Mouse (Mus musculus) hematopoietic stem cell, adult 5-6 weeks (primary cell): Measurements from ENCODE around the gene Nrcam. TPM values are rescaled to one million over a fixed set of nuclear protein-coding genes. Genes with fewer than 3 reads are reported as not detected.

Source experiments
- ATAC-seq, 2 experiments: fragments of 125-278 bp in 1 of 2; replicated peaks in 1 of 2; 2 replicates each; pipeline ENCODE4 v1.8.0; 2016 to 2017; ENCODE audit warnings: inconsistent platforms in 2 of 2, mild to moderate bottlenecking in 2 of 2, moderate number of reproducible peaks in 2 of 2, low read depth in 1 of 2, moderate TSS enrichment in 1 of 2; ENCODE audit not compliant: low FRiP score in 2 of 2, poor library complexity in 2 of 2, severe bottlenecking in 2 of 2, insufficient read depth in 1 of 2, low TSS enrichment in 1 of 2
- total RNA-seq: library from RNA; stranded (forward); fragments of 172-1452, 232-1000 nt; gene quantifications from 2 replicates; pipeline ENCODE4 v1.2.3, GENCODE M21; 2017

Gene Nrcam
- total RNA-seq, 1 experiment from 2014 or later, result not detected

DNA sequence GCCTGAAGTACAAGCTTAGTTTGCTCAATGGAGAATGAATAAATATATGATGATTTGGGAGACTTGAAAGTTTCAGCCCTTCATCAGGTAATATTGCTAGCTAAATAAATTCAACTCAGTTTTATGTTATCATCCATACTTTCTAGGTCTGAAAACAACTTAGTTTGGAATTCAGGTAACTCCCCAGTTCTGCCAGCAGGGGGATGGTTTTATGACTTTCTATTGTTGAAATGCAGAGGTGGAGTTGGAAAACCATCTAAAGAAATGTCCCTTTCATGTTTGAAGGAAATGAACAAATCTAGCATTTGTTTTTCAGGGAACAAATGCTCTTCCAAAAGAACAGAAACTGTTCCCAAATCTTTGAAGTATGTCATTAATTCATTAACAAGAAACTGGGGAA is 146.7 kb downstream of the Nrcam start:
- ATAC-seq, result no peak

DNA sequence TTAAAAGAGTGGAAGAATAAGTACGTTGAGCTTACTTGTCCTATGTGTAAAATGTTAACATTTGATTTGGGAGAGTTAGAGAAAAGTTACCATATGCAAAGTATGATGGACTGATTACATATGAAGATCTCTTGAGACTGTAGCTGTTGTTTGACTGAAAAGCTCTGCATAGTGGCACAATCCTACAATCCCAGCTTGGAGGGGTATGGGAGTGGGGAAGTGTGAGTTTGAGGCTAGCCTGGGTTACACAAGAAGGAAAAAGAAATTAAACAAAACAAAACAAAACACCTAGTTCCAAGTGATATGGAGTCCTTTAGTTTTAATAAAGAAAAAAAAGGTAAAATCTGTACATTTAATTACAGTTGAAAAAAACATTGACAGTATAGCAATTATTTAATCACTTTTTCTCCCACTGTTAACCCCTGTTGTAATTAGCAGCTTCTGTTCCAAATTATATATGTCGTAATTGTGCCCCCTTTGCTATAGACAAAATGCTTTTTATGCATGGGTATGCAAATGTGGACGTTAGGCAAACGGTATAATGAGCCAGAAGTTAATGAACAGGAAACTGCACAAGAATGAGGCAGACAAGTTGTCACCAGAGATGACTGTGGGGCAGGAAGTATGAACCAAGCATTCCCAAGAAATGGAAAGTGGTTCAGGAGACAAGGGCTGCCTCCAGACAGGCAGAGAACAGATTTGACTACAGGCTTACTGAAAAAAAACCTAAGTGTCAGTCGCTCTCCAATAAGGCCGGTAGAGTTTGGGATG is 150.8 kb downstream of the Nrcam start:
- no peak for ATAC-seq

DNA sequence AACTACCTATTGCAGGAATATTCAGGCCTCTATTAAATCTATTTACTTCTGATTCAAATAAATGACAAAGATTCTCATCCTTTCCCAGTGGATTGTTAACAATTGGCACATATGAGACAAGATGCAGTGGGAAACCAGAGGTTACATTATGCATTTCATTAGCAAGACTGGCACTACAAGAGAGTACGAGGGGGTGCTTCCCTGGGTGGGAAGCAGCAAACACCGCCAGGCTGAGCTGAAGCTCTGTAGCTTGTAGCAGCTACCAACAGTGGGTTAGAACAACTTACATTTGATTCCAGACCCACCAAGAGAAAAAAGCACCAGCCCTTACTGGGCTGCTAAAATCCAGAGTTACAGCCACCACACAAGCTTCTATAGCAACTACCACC is 151.3 kb downstream of the Nrcam start:
- no peak for ATAC-seq

DNA sequence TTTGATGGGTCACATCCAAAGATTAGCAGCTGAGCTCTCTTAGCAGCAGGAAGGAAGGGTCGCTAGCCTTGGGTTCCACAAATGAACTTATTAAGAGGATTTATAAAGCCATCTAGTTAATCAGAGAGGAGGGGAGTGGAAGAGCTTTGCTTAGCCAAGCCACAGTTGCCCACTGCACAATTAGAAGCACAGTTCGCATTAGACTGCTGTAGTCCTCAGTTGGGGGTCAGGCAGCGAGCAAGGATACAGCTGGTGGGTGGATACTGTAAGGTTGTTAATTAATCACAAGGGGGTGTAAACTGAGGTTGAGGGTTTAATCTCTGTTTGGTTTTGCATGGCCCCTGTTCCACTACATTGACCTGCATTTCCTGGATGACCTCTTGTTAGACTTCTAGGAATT is 152.7 kb downstream of the Nrcam start:
- ATAC-seq, result no peak

DNA sequence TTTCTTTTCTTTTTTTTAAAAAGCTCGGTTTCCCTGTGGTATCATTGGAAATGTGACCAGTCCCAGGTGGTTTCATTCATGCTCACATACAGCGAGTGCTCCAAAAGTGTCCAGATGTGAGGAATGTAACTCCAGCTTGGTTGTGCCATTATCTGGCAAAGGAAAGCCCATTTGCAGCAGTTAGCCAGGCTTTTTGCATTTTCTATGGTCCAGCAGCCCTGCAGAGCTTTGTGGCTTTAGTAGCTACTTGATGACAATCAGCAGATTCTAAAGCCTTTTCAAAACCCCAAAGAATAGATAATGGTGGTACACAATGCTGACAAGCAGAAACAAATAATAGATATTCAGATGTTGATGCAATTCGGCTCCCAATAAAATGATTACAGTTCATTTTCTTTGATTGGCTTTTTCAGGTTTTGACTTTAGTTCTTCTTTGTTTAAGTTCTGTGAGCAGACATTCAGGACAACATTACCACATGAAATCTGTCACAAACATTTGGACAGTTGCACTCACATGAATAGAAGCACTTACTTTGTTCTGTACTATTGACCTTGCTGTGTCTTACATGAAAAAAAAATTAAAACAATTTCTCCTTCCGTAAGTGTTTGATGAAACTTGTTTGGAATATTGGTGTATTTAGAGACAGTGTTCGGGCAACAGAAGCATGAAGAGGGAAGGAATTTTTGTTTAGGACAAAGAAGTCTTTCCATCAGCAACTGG is 164.2 kb downstream of the Nrcam start:
- ATAC-seq, result no peak

DNA sequence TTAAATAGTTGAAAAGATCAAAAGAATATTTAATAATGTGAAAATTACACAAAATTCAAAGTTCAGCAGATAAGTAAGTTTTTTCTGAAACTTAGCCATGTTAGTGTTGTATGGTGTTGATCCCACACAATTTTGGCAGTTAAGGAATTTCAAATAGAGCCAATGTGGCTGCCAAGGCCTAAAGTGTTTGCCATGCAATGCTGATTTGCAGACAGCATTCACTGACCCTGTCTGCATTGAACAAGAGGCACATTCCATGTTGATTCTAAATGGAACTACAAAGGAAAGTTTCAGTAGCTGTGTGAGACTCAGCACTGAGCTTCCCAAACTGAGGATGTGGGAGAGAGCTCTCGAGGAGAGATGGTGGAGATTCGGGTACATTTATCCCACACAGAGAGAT is 169.1 kb downstream of the Nrcam start:
- ATAC-seq, result no peak

DNA sequence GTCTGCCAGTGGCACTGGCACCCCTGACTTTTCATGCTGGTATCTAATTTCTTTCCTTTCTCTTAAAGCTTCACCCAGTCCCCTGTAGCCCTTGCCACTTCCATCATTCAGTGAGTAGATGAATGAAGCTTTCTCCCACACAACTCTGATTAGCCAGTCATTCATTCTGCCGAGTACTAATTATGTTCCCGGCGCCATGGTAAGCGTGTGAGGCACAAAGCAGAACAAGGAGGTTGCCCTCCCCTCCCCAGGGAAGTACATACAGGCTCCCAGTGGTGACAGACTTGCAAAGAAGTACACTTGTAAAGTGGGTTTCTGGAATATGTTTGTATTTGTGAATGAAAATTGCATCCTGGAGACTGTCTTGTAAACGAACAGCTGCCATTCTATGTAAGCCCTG is 170.2 kb downstream of the Nrcam start:
- no peak for ATAC-seq

DNA sequence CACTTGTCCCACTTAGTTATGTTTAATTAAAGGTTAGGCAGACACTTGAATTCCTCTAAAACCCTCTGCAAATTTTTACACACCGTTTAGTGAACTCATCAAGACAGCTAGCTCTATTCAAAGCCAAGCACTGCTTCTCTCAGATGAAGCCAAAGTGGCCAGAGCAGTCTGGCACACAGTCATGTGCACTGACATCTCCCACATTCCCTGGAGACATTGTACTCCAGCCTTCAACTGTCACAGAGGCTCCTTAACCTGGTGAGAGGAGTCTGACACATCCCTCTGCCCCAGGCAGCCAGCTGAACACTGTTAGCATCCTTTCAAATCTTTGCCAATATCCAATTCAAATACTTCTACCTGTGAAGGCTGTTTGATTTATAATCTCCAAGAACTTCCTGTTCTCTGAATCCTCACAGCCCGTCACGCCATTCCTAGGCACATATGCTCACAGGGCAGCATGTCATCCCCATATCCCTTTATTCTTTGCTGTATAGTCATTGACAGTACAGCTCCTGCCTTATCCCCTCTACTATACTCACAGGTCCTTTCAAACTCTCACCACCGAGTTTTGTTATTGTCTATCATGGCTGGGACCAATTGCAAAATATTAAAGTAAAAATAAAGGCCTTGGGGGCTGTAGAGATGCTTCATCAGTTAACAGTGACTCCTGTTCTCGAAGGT is 173.3 kb downstream of the Nrcam start:
- ATAC-seq, result no peak

DNA sequence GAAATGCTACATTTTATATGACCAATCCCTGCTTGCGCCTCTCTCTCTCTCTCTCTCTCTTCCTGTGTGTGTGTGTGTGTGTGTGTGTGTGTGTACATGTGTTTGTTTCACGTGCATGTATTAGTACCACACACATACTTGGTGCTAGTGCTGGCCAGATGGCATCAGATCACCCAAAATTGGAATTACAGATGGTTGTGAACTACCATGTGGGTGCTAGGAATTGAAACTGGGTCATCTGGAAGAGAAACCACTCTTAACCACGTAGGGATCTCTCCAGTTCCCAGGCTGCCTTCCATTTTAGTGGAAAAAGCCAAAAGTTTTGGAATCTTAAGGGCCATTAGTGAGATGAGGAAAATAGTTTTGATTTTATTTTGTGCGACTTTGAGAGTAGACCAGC is 175.1 kb downstream of the Nrcam start:
- no peak for ATAC-seq

DNA sequence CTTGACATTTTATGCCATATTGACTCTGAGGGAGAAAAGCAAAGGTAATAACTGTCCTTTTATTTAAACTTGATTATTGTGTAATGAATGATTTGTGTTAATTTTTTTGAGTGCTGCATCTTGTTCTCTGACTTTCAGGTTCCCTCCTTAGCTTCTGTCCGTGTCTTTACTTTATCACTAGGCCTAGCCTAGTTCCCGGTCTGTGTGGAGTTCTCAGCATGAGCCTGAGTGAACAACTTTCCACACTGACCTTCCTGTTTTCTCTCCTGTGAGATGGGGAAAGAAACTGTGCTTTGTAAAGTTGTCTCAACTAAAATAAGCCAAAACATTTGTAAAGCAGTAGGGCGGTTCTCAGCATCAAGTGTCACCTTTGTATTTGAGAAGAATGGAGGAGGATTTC is 179.9 kb downstream of the Nrcam start:
- no peak for ATAC-seq

DNA sequence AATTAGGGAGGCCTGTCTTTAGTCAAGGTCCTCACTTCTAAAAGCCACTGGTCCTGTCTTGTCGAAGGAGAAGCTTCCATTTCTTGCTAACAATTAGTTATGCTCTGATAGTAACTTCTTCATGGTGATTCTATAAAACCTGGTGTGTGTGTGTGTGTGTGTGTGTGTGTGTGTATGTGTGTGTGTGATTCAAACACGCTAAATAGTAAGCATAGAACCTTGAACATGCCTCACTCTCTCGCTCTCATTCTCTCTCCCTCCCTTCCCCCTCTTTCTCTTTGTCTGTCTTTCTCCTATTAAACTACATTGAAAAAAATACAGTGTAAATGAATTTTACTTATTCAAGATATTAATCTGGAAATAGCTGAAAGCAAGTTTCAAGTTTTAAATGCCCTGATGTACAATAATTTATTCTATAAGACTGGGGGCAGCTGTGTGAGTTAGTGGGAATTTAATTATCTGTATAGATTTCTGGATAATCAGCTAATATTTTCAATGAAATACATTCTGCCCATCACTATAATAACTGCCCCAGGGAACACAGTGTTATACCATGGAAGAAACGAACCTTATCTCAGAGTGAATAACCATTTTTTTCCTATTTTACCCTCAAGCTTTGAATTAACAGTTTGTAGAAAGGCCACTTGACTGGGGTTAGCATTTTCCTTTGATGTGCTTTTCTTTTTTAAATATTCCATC is 180.9 kb downstream of the Nrcam start:
- no peak for ATAC-seq

DNA sequence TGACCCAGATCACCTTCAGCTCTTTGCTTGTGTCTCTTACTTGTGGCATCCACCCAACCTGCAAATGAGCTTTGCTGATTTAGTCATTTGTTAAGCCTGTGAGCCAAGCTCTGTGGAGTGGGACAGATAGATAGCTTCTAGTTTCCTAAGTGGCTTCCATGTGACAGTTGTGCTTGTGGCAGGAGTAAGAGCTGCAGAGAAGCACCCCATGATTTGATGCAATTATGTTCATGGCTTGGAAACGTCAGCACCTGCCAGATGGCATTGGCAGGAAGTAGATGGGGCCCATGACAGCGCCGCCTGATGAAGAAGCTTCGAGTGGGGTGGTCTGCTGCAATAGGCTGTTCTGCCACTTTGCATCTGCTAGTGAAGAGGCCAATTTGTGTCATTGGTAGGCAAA is 186.4 kb downstream of the Nrcam start:
- ATAC-seq, result no peak

DNA sequence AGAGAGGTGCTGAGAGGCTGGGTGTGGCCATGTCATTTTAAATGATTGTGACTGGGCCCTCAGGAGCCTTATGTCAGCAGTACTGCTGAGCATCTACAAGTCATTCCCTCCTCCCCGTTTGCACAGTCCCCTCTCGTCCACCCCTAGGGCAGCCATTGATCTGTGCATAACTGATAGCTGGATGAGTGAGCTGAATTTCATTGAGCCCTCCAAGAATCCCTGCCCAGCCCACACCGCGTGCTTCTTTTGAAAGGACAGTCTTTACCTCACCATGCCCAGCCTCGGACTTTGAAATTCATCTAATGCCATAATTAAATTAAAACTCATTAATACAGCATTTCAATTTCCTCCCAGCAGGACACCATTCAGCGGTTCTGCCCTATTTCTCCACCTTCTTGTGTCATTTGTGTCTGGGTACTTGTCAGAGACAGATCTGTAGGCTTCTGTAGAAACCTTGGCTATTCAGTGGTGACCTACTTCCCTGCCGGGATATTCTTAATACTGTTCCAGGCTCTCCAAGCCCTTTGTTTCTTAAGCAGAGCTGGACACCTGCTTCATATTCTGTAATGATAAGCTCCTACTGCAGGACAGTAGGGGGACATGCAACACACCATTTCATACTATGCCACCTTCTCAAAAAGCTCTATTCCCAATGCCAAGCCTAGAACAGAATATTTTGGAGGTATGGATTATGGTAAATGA is 190.9 kb downstream of the Nrcam start:
- no peak for ATAC-seq

DNA sequence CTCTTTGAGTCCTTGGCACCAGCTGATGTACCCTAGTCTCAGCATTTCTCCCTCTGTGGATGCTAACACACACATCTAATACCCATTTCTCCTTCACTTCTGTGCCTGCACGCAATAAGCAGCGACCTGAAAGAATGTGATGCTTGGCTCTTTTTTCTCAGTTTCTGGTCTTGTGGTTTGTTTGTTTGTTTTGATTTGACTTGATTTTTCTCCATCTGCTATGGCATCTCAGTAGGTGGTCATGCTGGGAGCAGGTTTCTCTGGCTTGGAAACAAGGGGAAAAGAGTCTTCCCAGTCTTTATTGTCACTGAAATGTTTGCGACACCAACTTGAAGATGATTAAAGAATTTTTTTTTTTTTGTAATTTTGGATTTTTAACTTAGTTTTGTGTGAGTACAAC is 192.8 kb downstream of the Nrcam start:
- no peak for ATAC-seq

DNA sequence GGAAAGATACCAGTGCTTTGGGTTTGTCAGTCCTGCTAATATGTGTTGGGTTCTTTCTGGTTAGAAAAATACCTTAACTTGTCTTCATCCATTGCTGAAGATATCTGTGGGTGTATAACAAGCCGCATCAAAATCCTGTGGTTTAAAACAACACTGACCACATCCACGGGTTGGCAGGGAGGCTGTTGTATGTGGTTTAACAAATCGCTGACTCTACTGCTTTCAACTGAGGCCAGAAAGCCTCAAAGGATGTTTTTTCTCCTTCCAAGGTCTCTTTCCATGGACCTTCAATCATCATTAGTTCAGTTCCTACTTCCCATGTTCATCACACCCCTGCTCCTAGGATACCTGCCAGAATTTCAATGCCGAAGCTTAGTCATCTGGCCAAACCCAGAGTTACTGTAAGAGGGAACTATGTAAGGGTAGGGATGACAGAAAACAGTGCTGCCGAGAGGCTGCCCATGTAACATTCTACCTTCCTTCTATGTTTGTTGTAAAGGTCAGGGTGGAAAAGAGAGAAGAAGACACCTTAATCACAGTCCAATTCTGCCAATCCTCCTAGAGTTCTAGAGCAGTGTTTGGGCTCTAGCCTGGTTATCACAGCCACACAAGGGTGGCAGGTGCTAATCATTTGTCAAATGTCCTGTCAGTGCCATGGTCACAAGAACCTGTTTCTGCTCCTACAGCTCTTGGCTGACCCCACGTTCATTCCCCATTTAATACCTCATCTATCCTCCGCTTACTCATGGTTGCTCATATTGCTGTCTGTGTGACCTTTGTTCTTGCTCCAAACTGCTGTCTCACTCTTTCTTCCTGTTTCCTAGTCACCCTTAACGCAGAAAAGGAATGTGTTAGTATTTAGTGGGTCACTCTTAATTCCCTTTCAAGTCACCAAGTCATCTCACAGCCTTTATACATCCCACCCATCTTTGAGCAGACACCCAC is 196.2 kb downstream of the Nrcam start:
- no peak; a peak in 1 of 4 replicates for ATAC-seq

DNA sequence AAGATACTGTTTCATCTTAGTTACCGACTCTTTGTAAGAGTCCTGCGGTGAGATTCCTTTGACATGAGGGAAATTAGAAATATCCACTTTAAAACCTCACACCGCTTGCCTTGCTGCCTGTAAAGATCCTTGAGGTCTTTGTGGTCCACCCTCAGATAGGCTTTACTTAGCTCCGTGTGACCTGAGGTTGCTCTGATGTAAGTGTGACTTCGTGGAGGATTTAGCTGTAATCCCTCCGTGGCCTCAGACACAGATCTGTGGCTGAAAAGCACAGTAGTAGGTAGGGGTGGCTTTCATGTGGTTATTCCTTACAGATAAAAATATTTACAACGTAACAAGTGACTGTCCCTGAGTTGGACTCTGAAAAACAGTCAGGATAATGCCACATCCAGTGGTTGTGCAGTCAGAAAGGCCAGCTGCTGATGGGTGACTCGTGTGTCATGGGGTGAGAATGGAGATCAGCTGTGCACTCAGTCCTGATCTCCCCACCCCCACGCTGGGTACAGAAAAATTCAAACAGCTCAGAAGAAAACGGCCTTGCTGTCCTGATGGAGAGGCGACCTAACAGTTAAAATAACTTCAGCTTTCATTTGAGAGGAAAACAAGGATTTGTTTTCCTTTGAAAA is 199.8 kb downstream of the Nrcam start:
- no peak for ATAC-seq
